1 mouse cellular context compared by ENCODE assay signal in genomic region chr3:96168466-96169158, GRCm38 (mm10).
TF ChIP-seq lines count a peak whose summit lies in the region.

No protein-coding gene starts in this region.

TF ChIP-seq in MEL, 35 proteins besides CTCF, POLR2A, EP300 and RAD21 (continued from another document):
- TF ChIP-seq UBTF (IDR thresholded peaks at IDR 0.05; ENCODE audit: borderline replicate concordance, insufficient read depth, low read depth, low read length) (no peak), POLR2AphosphoS2 (IDR thresholded peaks at IDR 0.05; ENCODE audit: low read length) (0 out of 2 replicates have a peak, but pooled peaks have one; percentile 13), ZMIZ1 (IDR thresholded peaks at IDR 0.05; ENCODE audit: low read depth, low read length) (peak; percentile 64)
